Comparison of ENCODE assay signal across 17 mouse cellular contexts in genomic region chr10:121493374-121494162, GRCm38 (mm10). TPM values are rescaled to one million over a fixed set of nuclear protein-coding genes. Genes with fewer than 3 reads are reported as not detected.
DNase-seq lines count a peak whose midpoint lies in the region; ATAC-seq lines count a peak whose summit lies in the region.
"Had no signal": no experiment of that assay in that cellular context is flagged by ENCODE, and none has a peak within 500 bp of the region (broad histone marks: within the 10 kb centered on the region; RNA-seq: fewer than 3 reads in every experiment).

No protein-coding gene starts in this region.

- H3K9me3 ChIP-seq in liver, embryonic 12.5 days (replicated peaks) = no peaks in the 10 kb centered on the region
- no peaks in the 10 kb centered on the region for H3K9me3 ChIP-seq in liver, embryonic 15.5 days (replicated peaks)
- no peaks in the 10 kb centered on the region for H3K9me3 ChIP-seq in stomach, embryonic 15.5 days
- no peaks in the 10 kb centered on the region for H3K9me3 ChIP-seq in forebrain, embryonic 10.5 days
- H3K9me3 ChIP-seq: limb, embryonic 10.5 days; lung, embryonic 15.5 days; midbrain, embryonic 10.5 days had no signal

- no peaks in the 10 kb centered on the region for H3K36me3 ChIP-seq in liver, embryonic 12.5 days
- H3K36me3 ChIP-seq in liver, embryonic 15.5 days (replicated peaks) = no peaks in the 10 kb centered on the region
- H3K36me3 ChIP-seq in stomach, embryonic 15.5 days = no peaks in the 10 kb centered on the region
- no peaks in the 10 kb centered on the region for H3K36me3 ChIP-seq in forebrain, embryonic 10.5 days (replicated peaks)
- H3K36me3 ChIP-seq: limb, embryonic 10.5 days; lung, embryonic 15.5 days; midbrain, embryonic 10.5 days had no signal

- DNase-seq in liver = no peak
- no peak for DNase-seq in MN1 (ENCODE audit: low spot score)
- DNase-seq in c-Kit-positive CD71-positive TER-119-positive erythroid progenitor cells, embryonic 14.5 days (ENCODE audit: low spot score) = no peak
- no peak for DNase-seq in forebrain, embryonic 10.5 days (ENCODE audit: extremely low spot score, low spot score)
- DNase-seq: adrenal gland, postnatal 25 days; cerebellum, postnatal 14 days; gastrocnemius, postnatal 14 days; heart, postnatal 36 days had no signal

- no peak for ATAC-seq in liver, embryonic 12.5 days
- peak; percentile 58 for ATAC-seq in granulocyte monocyte progenitor cell, adult 5-6 weeks (replicated peaks; ENCODE audit: poor library complexity, severe bottlenecking)
- ATAC-seq in liver, embryonic 15.5 days (ENCODE audit: insufficient read depth) = no peak
- no peak for ATAC-seq in stomach, embryonic 15.5 days (ENCODE audit: insufficient read depth, low FRiP score, low read depth)

- H3K27ac ChIP-seq in liver, embryonic 12.5 days = 0 out of 2 replicates have a peak overlapping the region, but pooled peaks have one; percentile 18
- H3K27ac ChIP-seq in liver, embryonic 15.5 days (replicated peaks) = peak overlapping the region; percentile 9; the same call in 1 of the 2 replicates
- H3K27ac ChIP-seq in stomach, embryonic 15.5 days = peak overlapping the region; percentile 45; the same call in 1 of the 2 replicates
- H3K27ac ChIP-seq in forebrain, embryonic 10.5 days = no peak overlapping the region
- H3K27ac ChIP-seq: limb, embryonic 10.5 days; lung, embryonic 15.5 days; midbrain, embryonic 10.5 days had no signal

- H3K27me3 ChIP-seq in liver, embryonic 12.5 days (replicated peaks) = no peaks in the 10 kb centered on the region
- H3K27me3 ChIP-seq in liver, embryonic 15.5 days = no peaks in the 10 kb centered on the region
- no peaks in the 10 kb centered on the region for H3K27me3 ChIP-seq in stomach, embryonic 15.5 days (replicated peaks)
- H3K27me3 ChIP-seq in forebrain, embryonic 10.5 days (ENCODE audit: poor library complexity, severe bottlenecking) = no peaks in the 10 kb centered on the region
- H3K27me3 ChIP-seq: lung, embryonic 15.5 days had no signal

- H3K9ac ChIP-seq in liver, embryonic 12.5 days = no peak overlapping the region
- no peak overlapping the region for H3K9ac ChIP-seq in liver, embryonic 15.5 days
- no peak overlapping the region for H3K9ac ChIP-seq in stomach, embryonic 15.5 days
- H3K9ac ChIP-seq: lung, embryonic 15.5 days had no signal

- H3K4me2 ChIP-seq in liver, embryonic 12.5 days = no peak overlapping the region
- H3K4me2 ChIP-seq in liver, embryonic 15.5 days = no peak overlapping the region
- no peak overlapping the region for H3K4me2 ChIP-seq in stomach, embryonic 15.5 days
- H3K4me2 ChIP-seq: heart, embryonic 11.5 days; lung, embryonic 15.5 days had no signal

- 60% methylated on average over 9 of the region's 9 CpGs for WGBS in liver, embryonic 12.5 days (ENCODE audit: insufficient replicate concordance)
- 51% methylated on average over 9 of the region's 9 CpGs for WGBS in liver, embryonic 15.5 days (ENCODE audit: insufficient replicate concordance)
- WGBS in stomach, embryonic 15.5 days = 70% methylated on average over 9 of the region's 9 CpGs
- 86% methylated on average over 9 of the region's 9 CpGs for WGBS in forebrain, embryonic 10.5 days

- H3K4me1 ChIP-seq in liver, embryonic 12.5 days = peaks cover 44% of the 10 kb centered on the region
- peaks cover 52% of the 10 kb centered on the region for H3K4me1 ChIP-seq in liver, embryonic 15.5 days (replicated peaks)
- H3K4me1 ChIP-seq in stomach, embryonic 15.5 days = peaks cover 3% of the 10 kb centered on the region; the same call in 1 of the 2 replicates
- H3K4me1 ChIP-seq in forebrain, embryonic 10.5 days = peaks cover 13% of the 10 kb centered on the region

- H3K4me3 ChIP-seq in liver, embryonic 12.5 days = no peak overlapping the region
- H3K4me3 ChIP-seq in liver, embryonic 15.5 days (replicated peaks) = no peak overlapping the region
- H3K4me3 ChIP-seq in stomach, embryonic 15.5 days (replicated peaks) = no peak overlapping the region
- no peak overlapping the region for H3K4me3 ChIP-seq in forebrain, embryonic 10.5 days
- H3K4me3 ChIP-seq: limb, embryonic 10.5 days; lung, embryonic 15.5 days; midbrain, embryonic 10.5 days; myocyte had no signal

RNA-seq across cellular contexts. Expression of gene Rassf3, which starts 17.4 kb away (rescaled TPM):
- polyA plus RNA-seq in liver, embryonic 12.5 days (2016; fragmentation: Nextera tagmentation; extraction: Ambion mirVana) = 12.3 and 12.8 TPM in 2 replicates
- 22.4 and 30.6 TPM in 2 replicates for total RNA-seq in granulocyte monocyte progenitor cell, adult 5-6 weeks (2014; fragmentation: Nextera tagmentation)
- total RNA-seq in granulocyte monocyte progenitor cell, adult 5-6 weeks (2017) = 21.0 and 22.5 TPM in 2 replicates
- polyA plus RNA-seq in liver, embryonic 15.5 days (2015; fragmentation: Nextera tagmentation; extraction: Ambion mirVana) = 11.3 and 11.9 TPM in 2 replicates
- polyA plus RNA-seq in stomach, embryonic 15.5 days (2015; fragmentation: Nextera tagmentation; extraction: Ambion mirVana) = 22.4 and 25.7 TPM in 2 replicates
- polyA plus RNA-seq in forebrain, embryonic 10.5 days (2016; fragmentation: Nextera tagmentation; extraction: Ambion mirVana) = 10.6 and 12.2 TPM in 2 replicates
